Mouse (Mus musculus): ENCODE measurements at regions not wholly inside any gene's neighbourhood (a gene's known extent, or its start where the extent isn't known, plus 50 kb on each side); places are given as distances from the start of the nearest gene placed in this dataset.

DNA sequence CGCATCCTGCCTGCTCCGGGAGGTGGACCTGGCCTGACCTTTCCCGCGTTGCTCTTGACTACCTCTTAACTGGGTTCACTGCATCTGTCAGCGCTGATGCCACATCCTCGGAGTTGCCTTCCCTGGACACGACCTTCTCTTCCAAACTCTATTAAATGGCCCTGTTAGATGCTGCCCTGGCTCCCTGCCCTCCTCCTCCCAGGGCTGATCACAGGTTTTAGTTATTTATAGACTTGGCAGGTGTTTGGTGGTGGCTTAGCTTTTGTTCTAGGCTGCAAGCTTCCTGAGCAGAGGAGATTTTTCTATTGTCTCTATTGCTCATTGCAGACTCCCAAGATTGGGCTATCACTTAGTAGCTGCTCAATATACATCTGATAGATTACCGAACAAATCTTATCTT lies 287.7 kb downstream of the Prdm2 start:
- TF ChIP-seq GATA1 (IDR thresholded peaks at IDR 0.05; ENCODE audit: low read length): no peak
- no peak for TF ChIP-seq TAL1 (IDR thresholded peaks at IDR 0.05; ENCODE audit: low read length)
